Mouse (Mus musculus) CD4-positive, CD25-positive, alpha-beta regulatory T cell, adult 4 months (primary cell): ENCODE data around the gene Prss16. TPM values are rescaled to one million over a fixed set of nuclear protein-coding genes. Genes with fewer than 3 reads are reported as not detected.

Experiments used
- ATAC-seq: one replicate; pipeline ENCODE4 v1.8.0; 2017
- polyA plus RNA-seq, 2 experiments: library from polyadenylated mRNA; unstranded; fragments of 100-300 nt; shearing (Covaris generic); gene quantifications; one replicate each; pipeline ENCODE4 v1.2.1; 2017

Prss16 gene
- polyA plus RNA-seq: under 1 TPM in 1 of 2 experiments, not detected in 1; 0.74 TPM

- no peak for ATAC-seq
Observed at GRCm38 (mm10) chr13:22009642-22010041, at the start of gene Prss16. Gene Prss16 (minus strand): TSS chr13:22009742.

- no peak for ATAC-seq
Observed at GRCm38 (mm10) chr13:22053754-22054153, 44.2 kb upstream of the Prss16 start.

- ATAC-seq: no peak
Observed at GRCm38 (mm10) chr13:22051523-22051859, 41.9 kb upstream of the Prss16 start.

GRCm38 (mm10) chr13:22050591-22051522, 41.3 kb upstream of the Prss16 start:
- ATAC-seq: peak; percentile 92

GRCm38 (mm10) chr13:22049737-22050440, 40.3 kb upstream of the Prss16 start:
- peak; percentile 59 for ATAC-seq

GRCm38 (mm10) chr13:22049041-22049440, 39.5 kb upstream of the Prss16 start:
- ATAC-seq: no peak

- ATAC-seq: no peak
Observed at GRCm38 (mm10) chr13:22045311-22045710, 35.8 kb upstream of the Prss16 start.

- no peak for ATAC-seq
Observed at GRCm38 (mm10) chr13:22044432-22045155, 35.1 kb upstream of the Prss16 start.

- no peak for ATAC-seq
Observed at GRCm38 (mm10) chr13:22043503-22044431, 34.2 kb upstream of the Prss16 start.

GRCm38 (mm10) chr13:22042568-22043502, 33.3 kb upstream of the Prss16 start, which contains the start of the genes Hist1h2ag and Hist1h2bj:
Gene Hist1h2ag (minus strand): TSS chr13:22042944.
Gene Hist1h2bj (plus strand): TSS chr13:22043214.
- ATAC-seq: peak; percentile 90

GRCm38 (mm10) chr13:22041651-22042567, 32.4 kb upstream of the Prss16 start:
- ATAC-seq: no peak

GRCm38 (mm10) chr13:22041142-22041536, 31.6 kb upstream of the Prss16 start, which contains the start of gene Hist1h4i:
Gene Hist1h4i (minus strand): TSS chr13:22041362.
- ATAC-seq: peak; percentile 64

- ATAC-seq: no peak
Observed at GRCm38 (mm10) chr13:22040464-22041141, 31.1 kb upstream of the Prss16 start.

- ATAC-seq: no peak
Observed at GRCm38 (mm10) chr13:22039951-22040463, 30.5 kb upstream of the Prss16 start.

GRCm38 (mm10) chr13:22039364-22039763, 29.8 kb upstream of the Prss16 start:
- ATAC-seq: no peak

GRCm38 (mm10) chr13:22037415-22037814, 27.9 kb upstream of the Prss16 start:
- ATAC-seq: no peak

GRCm38 (mm10) chr13:22036986-22037385, 27.4 kb upstream of the Prss16 start:
- ATAC-seq: no peak
